In the genomic region with DNA sequence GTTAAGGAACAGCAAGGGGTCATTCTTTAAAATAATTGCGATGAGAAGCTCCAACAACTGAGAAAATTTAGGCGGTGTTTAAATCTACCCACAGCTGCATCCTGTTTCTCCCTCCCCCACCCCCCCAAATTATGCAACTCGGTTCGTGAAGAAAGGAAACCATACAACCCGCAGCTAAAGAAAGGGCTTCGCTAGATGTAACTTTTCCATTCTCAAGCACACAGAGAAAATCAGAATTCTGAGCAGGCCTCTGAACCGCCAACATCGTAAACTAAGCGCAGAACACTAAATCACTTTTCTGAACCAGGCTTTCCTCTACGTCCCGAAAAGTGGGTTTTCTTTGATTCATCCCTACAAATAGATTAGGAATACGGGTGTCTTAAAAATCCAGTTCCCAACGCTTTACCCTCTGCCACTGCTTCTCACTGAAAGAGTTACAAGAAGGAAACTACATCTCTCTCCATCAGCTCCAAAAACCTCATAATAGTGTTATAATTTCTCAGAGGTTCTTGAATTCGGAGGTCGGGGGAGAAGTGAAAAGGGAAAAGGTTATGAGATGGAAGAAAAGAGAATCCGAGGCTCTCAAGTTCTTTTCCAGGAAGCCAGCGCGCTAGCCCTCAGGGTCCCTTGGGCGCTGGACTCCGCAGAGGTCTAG, we compare ENCODE assay signal across 7 mouse cellular contexts. TPM values are rescaled to one million over a fixed set of nuclear protein-coding genes. Genes with fewer than 3 reads are reported as not detected.
DNase-seq lines count a peak whose midpoint lies in the region; TF ChIP-seq lines count a peak whose summit lies in the region.

No protein-coding gene starts in this region.

- peaks cover 3% of the 10 kb centered on the region; the same call in 1 of the 2 replicates for H3K4me1 ChIP-seq in cortical plate, adult 2 months (ENCODE audit: control insufficient read depth, insufficient read depth, low read length)
- peaks cover 35% of the 10 kb centered on the region for H3K4me1 ChIP-seq in hindbrain, embryonic 10.5 days (replicated peaks)
- H3K4me1 ChIP-seq in midbrain, embryonic 10.5 days: peaks cover 34% of the 10 kb centered on the region

- peaks cover 26% of the 10 kb centered on the region for H3K36me3 ChIP-seq in hindbrain, embryonic 10.5 days
- H3K36me3 ChIP-seq in midbrain, embryonic 10.5 days: peaks cover 24% of the 10 kb centered on the region

- 24% methylated on average over 20 of the region's 20 CpGs for WGBS in hindbrain, embryonic 10.5 days
- 26% methylated on average over 20 of the region's 20 CpGs for WGBS in midbrain, embryonic 10.5 days

- peak overlapping the region; percentile 70; the same call in 1 of the 2 replicates for H3K27ac ChIP-seq in cortical plate, adult 2 months (ENCODE audit: insufficient read depth, low read length)
- H3K27ac ChIP-seq in hindbrain, embryonic 10.5 days: peak overlapping the region; percentile 90; the same call in 1 of the 2 replicates
- peak overlapping the region; percentile 88 for H3K27ac ChIP-seq in midbrain, embryonic 10.5 days (replicated peaks)

- H3K4me3 ChIP-seq in cortical plate, adult 2 months (ENCODE audit: insufficient read depth, low read length): peak overlapping the region; percentile 73
- peak overlapping the region; percentile 84 for H3K4me3 ChIP-seq in hindbrain, embryonic 10.5 days
- peak overlapping the region; percentile 78 for H3K4me3 ChIP-seq in midbrain, embryonic 10.5 days

- no peak for TF ChIP-seq POLR2A in cortical plate, adult 2 months (IDR thresholded peaks at IDR 0.05; ENCODE audit: extremely low read depth, insufficient read depth, low read length)

- no peak for TF ChIP-seq CTCF in cortical plate, adult 2 months (IDR thresholded peaks at IDR 0.05; ENCODE audit: extremely low read depth, insufficient read depth, low read length)

- H3K9me3 ChIP-seq in hindbrain, embryonic 10.5 days: no peaks in the 10 kb centered on the region
- no peaks in the 10 kb centered on the region for H3K9me3 ChIP-seq in midbrain, embryonic 10.5 days (replicated peaks)

- peak; percentile 51 to 61 for DNase-seq in spleen, postnatal 36 days (ENCODE audit: low spot score in 2 of 2)
- DNase-seq in spleen, postnatal 10 days (ENCODE audit: low spot score in 2 of 2): no peak
- no peak for DNase-seq in hindbrain, embryonic 10.5 days (ENCODE audit: low spot score)
- no peak for DNase-seq in midbrain, embryonic 10.5 days (ENCODE audit: low spot score)
- DNase-seq in testis, postnatal 10 days (ENCODE audit: low spot score): no peak
- DNase-seq in right cerebral cortex, postnatal 10 days (ENCODE audit: low spot score in 2 of 2): no peak

- peaks cover 11% of the 10 kb centered on the region; the same call in 1 of the 2 replicates for H3K27me3 ChIP-seq in hindbrain, embryonic 10.5 days (ENCODE audit: insufficient read depth, poor library complexity, severe bottlenecking)
- peaks cover 28% of the 10 kb centered on the region for H3K27me3 ChIP-seq in midbrain, embryonic 10.5 days (ENCODE audit: low read depth, poor library complexity, severe bottlenecking)

RNA-seq across cellular contexts. Expression of a gene that starts 17.7 kb away (rescaled TPM):
- 5.1 and 5.4 TPM in 2 replicates for polyA plus RNA-seq in cortical plate, adult 2 months (2012; rRNA removed)
- 1.1 and 1.4 TPM in 2 replicates for polyA plus RNA-seq in hindbrain, embryonic 10.5 days (2016; fragmentation: Nextera tagmentation; extraction: Ambion mirVana)
- 1.1 and 1.2 TPM in 2 replicates for polyA plus RNA-seq in midbrain, embryonic 10.5 days (2016; fragmentation: Nextera tagmentation; extraction: Ambion mirVana)

Comparison
In these comparisons a context has a peak if more than half of its experiments do, and no peak if none do; other contexts are left out.
1. DNase-seq: peak in spleen, postnatal 36 days (2 of 2); none in spleen, postnatal 10 days (0 of 2), hindbrain, embryonic 10.5 days (single experiment), midbrain, embryonic 10.5 days (single experiment), testis, postnatal 10 days (single experiment) and right cerebral cortex, postnatal 10 days (0 of 2).
2. Peak in every context shown above with its lines, with median percentiles within 50 percentile points of each other: H3K27ac ChIP-seq and H3K4me3 ChIP-seq.